Mouse (Mus musculus) C2C12 (cell line): ENCODE results near the gene Gzmg.

ENCODE experiments used
- CEBPB ChIP-seq: IDR thresholded peaks from one replicate; pipeline ENCODE4 v1.6.1; 2011; ENCODE audit warnings: low read depth, mild to moderate bottlenecking, control low read depth, moderate library complexity
- CTCF ChIP-seq: IDR thresholded peaks from one replicate; pipeline ENCODE4 v1.5.1; 2011; ENCODE audit not compliant: control insufficient read depth, insufficient read depth, insufficient read length
- FOSL1 ChIP-seq: IDR thresholded peaks from one replicate; pipeline ENCODE4 v1.8.0; 2011; ENCODE audit warnings: mild to moderate bottlenecking, low read length; ENCODE audit not compliant: poor library complexity, insufficient read depth, severe bottlenecking
- MAX ChIP-seq: IDR thresholded peaks from one replicate; pipeline ENCODE4 v1.6.1; 2011; ENCODE audit warnings: mild to moderate bottlenecking, control low read depth
- MYOD1 ChIP-seq: IDR thresholded peaks from one replicate; pipeline ENCODE4 v1.6.1; 2011; ENCODE audit warnings: low read depth; ENCODE audit not compliant: control insufficient read depth, insufficient read length
- MYOG ChIP-seq: IDR thresholded peaks from one replicate; pipeline ENCODE4 v1.6.1; 2011; ENCODE audit not compliant: control insufficient read depth, insufficient read length; ENCODE audit errors: extremely low read depth
- USF1 ChIP-seq: IDR thresholded peaks from one replicate; pipeline ENCODE4 v1.6.1; 2011; ENCODE audit warnings: low read depth, mild to moderate bottlenecking, control low read depth, moderate library complexity

GRCm38 (mm10) chr14:56123516-56123915, 35.9 kb downstream of the Gzmg start:
- TF ChIP-seq USF1 (no peak), CTCF (no peak), MAX (no peak), MYOG (no peak), MYOD1 (no peak), FOSL1 (no peak), CEBPB (no peak)
